Mouse (Mus musculus) bone marrow macrophage, adult 2 months (primary cell): ENCODE measurements around the gene Det1. TPM values are rescaled to one million over a fixed set of nuclear protein-coding genes. Genes with fewer than 3 reads are reported as not detected.

Experiments
- H3K27ac ChIP-seq: 2 replicates; pipeline ENCODE4 v1.5.1; 2012; ENCODE audit warnings: low read depth, low read length; ENCODE audit not compliant: insufficient read depth
- H3K4me1 ChIP-seq: 2 replicates; pipeline ENCODE4 v1.6.1; 2012; ENCODE audit warnings: low read length; ENCODE audit not compliant: control insufficient read depth, insufficient read depth
- H3K4me3 ChIP-seq: 2 replicates; pipeline ENCODE4 v1.5.1; 2012; ENCODE audit warnings: mild to moderate bottlenecking, low read length, moderate library complexity; ENCODE audit not compliant: insufficient read depth
- CTCF ChIP-seq: IDR thresholded peaks from 2 replicates; pipeline ENCODE4 v1.5.1; 2012; ENCODE audit warnings: low read depth, mild to moderate bottlenecking, low read length, moderate library complexity
- POLR2A ChIP-seq: IDR thresholded peaks from 2 replicates; pipeline ENCODE4 v1.6.1; 2012; ENCODE audit warnings: mild to moderate bottlenecking, low read depth, low read length, borderline replicate concordance
- polyA plus RNA-seq: library from polyadenylated mRNA; stranded (reverse); fragments of >200 nt; gene quantifications from 2 replicates; pipeline ENCODE4 v1.2.4, GENCODE M21; 2012; ENCODE audit not compliant: missing spikeins, insufficient read depth, insufficient read length

Gene Det1
- polyA plus RNA-seq, 1 experiment: 6.7 TPM

- no peaks in the 10 kb centered on the region for H3K4me1 ChIP-seq
- H3K27ac ChIP-seq: no peak overlapping the region
- H3K4me3 ChIP-seq: no peak overlapping the region
- TF ChIP-seq CTCF: no peak
Measured at GRCm38 (mm10) chr7:78813791-78814190, 33.3 kb downstream of the Det1 start.

- TF ChIP-seq CTCF (no peak), POLR2A (no peak)
- Histone ChIP-seq H3K4me1 (peaks cover 5% of the 10 kb centered on the region), H3K4me3 (no peak overlapping the region), H3K27ac (no peak overlapping the region)
Measured at GRCm38 (mm10) chr7:78807192-78807591, 39.9 kb downstream of the Det1 start.

- peaks cover 5% of the 10 kb centered on the region for H3K4me1 ChIP-seq
- no peak for TF ChIP-seq CTCF
- TF ChIP-seq POLR2A: no peak
- H3K27ac ChIP-seq: no peak overlapping the region
- H3K4me3 ChIP-seq: no peak overlapping the region
Measured at GRCm38 (mm10) chr7:78803841-78804240, 43.2 kb downstream of the Det1 start.

DNA sequence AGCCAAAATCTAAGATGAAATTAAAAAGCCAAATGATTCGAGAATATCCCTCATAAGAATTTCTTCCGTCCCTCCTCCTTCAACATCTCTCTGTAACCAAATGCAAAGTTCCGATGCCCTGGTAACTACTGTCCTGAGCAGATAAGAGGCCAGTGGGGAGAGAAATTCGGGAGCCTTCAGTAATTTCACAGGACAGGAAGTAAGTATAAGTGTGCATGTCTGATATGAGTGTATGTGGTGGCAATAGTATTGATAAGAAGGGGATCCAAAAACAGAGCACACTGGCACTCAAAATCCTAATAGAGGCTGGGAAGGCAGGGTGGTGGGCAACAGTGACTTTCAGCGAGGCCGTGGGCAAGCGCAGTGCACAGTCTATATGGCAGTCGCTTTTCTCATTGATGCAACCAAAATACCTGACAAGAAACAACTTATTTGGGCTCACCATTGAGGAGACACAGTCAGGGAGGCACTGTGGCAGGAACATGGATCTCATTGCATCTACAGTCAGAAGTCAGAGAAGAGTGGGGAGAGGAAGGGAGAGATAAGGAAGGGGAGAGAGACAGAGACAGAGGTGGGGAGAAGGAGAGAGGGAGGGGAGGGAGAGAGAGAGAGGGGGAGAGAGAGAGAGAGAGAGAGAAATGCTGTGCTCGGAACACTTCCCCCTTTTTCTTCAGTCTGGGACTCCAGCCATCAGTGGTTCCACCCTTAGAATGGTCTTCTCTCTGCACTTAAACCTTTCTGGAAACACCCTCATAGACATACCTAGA is 47.1 kb downstream of the Det1 start:
- no peak overlapping the region for H3K27ac ChIP-seq
- no peak for TF ChIP-seq POLR2A
- no peak for TF ChIP-seq CTCF
- H3K4me3 ChIP-seq: no peak overlapping the region
- H3K4me1 ChIP-seq: peaks cover 5% of the 10 kb centered on the region

DNA sequence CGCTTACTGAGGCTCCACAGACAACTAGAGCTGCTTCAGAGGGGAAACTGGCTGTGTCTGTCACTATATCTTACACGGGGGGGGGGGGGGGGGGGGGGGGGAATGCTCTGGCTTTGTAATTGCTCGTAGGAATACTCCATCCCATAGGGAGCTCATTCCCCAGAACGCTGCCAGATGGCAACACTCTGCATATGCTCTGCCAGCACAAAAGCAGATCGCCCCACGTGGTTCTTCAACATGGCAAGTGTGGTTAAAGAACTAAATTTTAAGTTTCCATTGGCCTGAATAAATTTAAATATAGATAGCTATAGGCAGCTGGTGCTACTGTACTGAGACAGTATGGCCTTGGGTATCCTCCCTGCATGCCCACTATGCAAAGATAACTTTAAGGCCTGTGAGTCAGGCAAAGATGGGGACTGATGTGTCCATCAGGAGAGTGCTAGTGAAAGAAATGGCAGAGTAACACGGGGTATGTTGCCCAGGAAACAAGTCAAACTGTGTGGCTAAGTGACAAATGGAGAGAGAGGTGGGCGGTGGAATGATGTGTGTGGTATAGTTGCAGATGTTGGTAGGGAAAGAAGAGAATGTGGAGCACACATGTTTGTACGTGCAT is 49.1 kb downstream of the Det1 start:
- no peak overlapping the region for H3K4me3 ChIP-seq
- peaks cover 11% of the 10 kb centered on the region for H3K4me1 ChIP-seq
- TF ChIP-seq POLR2A (no peak), CTCF (no peak)
- no peak overlapping the region for H3K27ac ChIP-seq

- H3K4me3 ChIP-seq: no peak overlapping the region
- no peak for TF ChIP-seq POLR2A
- TF ChIP-seq CTCF: no peak
- H3K4me1 ChIP-seq: peaks cover 11% of the 10 kb centered on the region
- H3K27ac ChIP-seq: no peak overlapping the region
Measured at GRCm38 (mm10) chr7:78796624-78797023, 50.4 kb downstream of the Det1 start.

DNA sequence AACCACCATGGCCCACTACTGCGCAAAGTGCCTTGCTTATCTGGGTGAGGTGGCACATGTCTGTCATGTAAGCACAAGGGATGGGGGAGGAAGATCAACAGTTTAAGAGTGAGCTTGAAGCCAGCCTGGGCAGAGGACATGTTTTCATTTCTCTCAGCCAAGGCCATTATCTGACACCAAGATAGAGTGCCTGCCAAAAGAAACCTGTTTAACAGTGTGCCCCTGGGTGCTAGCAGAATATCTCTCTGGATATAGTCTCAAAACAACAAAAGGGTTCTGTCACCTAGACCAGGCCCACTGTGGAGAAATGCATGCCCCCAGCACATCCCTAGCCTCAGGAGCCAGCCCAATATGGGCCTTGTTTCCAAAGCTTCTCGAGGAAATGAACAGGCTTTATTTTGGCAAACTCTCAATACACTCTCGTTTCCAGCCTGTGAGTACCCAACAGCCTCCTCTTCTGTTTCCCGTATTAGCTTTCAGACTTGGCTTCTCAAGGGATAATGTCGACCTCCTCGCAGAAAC is 52.4 kb downstream of the Det1 start:
- H3K4me1 ChIP-seq: peaks cover 11% of the 10 kb centered on the region
- no peak overlapping the region for H3K4me3 ChIP-seq
- H3K27ac ChIP-seq: no peak overlapping the region
- TF ChIP-seq POLR2A: no peak
- TF ChIP-seq CTCF: no peak

DNA sequence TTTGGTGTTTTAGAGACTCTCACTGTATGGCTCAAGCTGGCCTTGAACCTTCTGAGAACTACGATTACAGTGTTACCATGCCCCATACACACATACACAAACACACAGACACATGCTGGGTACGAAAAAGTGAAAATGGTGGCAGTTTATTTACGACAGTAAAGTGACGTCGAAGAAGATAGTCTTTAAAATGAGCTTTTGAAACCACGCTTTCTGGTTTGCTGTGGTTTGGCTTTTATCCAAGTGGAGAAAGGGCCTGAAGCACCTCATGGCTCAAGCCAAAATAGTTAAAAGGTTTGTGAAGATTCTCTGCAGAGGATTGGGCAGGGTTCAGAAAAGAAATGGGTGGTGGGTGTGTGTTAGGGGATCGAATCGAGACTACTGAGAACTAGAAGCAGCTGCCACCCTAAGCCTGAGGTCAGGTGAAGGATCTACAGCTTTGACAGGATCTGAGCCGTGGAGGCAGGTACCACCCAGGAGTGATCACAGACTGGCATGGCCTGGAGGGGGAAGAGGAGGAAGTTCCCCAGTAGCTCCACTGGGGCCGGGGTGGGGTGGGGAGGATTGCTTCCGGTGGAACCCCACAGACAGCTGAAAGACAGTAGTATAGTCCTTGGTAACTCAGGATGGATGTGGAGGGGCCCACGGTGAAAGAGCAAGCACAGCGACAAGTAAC is 53.0 kb downstream of the Det1 start:
- TF ChIP-seq POLR2A (no peak), CTCF (no peak)
- Histone ChIP-seq H3K4me3 (no peak overlapping the region), H3K27ac (no peak overlapping the region), H3K4me1 (peaks cover 11% of the 10 kb centered on the region)

- H3K4me1 ChIP-seq: peaks cover 11% of the 10 kb centered on the region
- no peak for TF ChIP-seq POLR2A
- H3K27ac ChIP-seq: no peak overlapping the region
- H3K4me3 ChIP-seq: no peak overlapping the region
Measured at GRCm38 (mm10) chr7:78791359-78792222, 55.5 kb downstream of the Det1 start.
